ENCODE assay signal across 16 mouse cellular contexts in genomic region chr13:103396099-103396498, GRCm38 (mm10).
"Had no signal": no experiment of that assay in that cellular context is flagged by ENCODE, and none has a peak within 500 bp of the region (broad histone marks: within the 10 kb centered on the region; RNA-seq: fewer than 3 reads in every experiment).

No protein-coding gene starts in this region.

- H3K27ac ChIP-seq: limb, embryonic 12.5 days; limb, embryonic 15.5 days; liver, embryonic 12.5 days; liver, embryonic 15.5 days; stomach, postnatal 0 days had no signal

- H3K9me3 ChIP-seq: limb, embryonic 12.5 days; limb, embryonic 15.5 days; liver, embryonic 12.5 days; liver, embryonic 15.5 days had no signal

- H3K9ac ChIP-seq: limb, embryonic 12.5 days; limb, embryonic 15.5 days; liver, embryonic 12.5 days; liver, embryonic 15.5 days had no signal

- H3K4me3 ChIP-seq: limb, embryonic 12.5 days; limb, embryonic 15.5 days; liver, embryonic 12.5 days; liver, embryonic 15.5 days had no signal

- H3K4me2 ChIP-seq: limb, embryonic 12.5 days; limb, embryonic 15.5 days; liver, embryonic 12.5 days; liver, embryonic 15.5 days; midbrain, embryonic 11.5 days had no signal

- H3K36me3 ChIP-seq: limb, embryonic 12.5 days; limb, embryonic 15.5 days; liver, embryonic 12.5 days; liver, embryonic 15.5 days had no signal

- DNase-seq: kidney, adult 18-20 months; kidney, adult 9 months; kidney, postnatal 14 days; kidney, postnatal 4 days; left cerebral cortex, postnatal 4 days; lung, adult 2 months; midbrain, embryonic 14.5 days; thymus, adult 2 months; thymus, postnatal 14 days; thymus, postnatal 4 days had no signal

- H3K27me3 ChIP-seq: limb, embryonic 12.5 days; limb, embryonic 15.5 days; liver, embryonic 15.5 days had no signal

- H3K4me1 ChIP-seq: limb, embryonic 15.5 days; liver, embryonic 12.5 days; liver, embryonic 15.5 days had no signal

- ATAC-seq: liver, embryonic 12.5 days had no signal
